Mouse (Mus musculus): ENCODE measurements around the gene Trat1. TPM values are rescaled to one million over a fixed set of nuclear protein-coding genes. Genes with fewer than 3 reads are reported as not detected.

The Trat1 gene
- polyA plus RNA-seq, 1 experiment from 2014 or later: not detected

Other genes with a start within 250 kb of the Trat1 start
- not detected in 2 replicates for gene Retnlb, start 44.8 kb upstream of the Trat1 start, polyA plus RNA-seq (2016; fragmentation: Nextera tagmentation; extraction: Ambion mirVana)
- gene Retnla, start 70.5 kb upstream of the Trat1 start, polyA plus RNA-seq (2016; fragmentation: Nextera tagmentation; extraction: Ambion mirVana): not detected in 2 replicates
- gene Retnlg, start 100.6 kb upstream of the Trat1 start, polyA plus RNA-seq (2016; fragmentation: Nextera tagmentation; extraction: Ambion mirVana): 0.47 TPM in 1 of 2 replicates, not detected in the other
- gene Dzip3, start 222.1 kb upstream of the Trat1 start, polyA plus RNA-seq (2016; fragmentation: Nextera tagmentation; extraction: Ambion mirVana): 44.2 and 48.3 TPM in 2 replicates
- gene Cip2a, start 222.2 kb upstream of the Trat1 start, polyA plus RNA-seq (2016; fragmentation: Nextera tagmentation; extraction: Ambion mirVana): 20.9 and 24.6 TPM in 2 replicates

Measured in neural tube, embryonic 12.5 days (tissue).